26 mouse cellular contexts compared by ENCODE assay signal in genomic region chr2:69188732-69189131, GRCm38 (mm10). TPM values are rescaled to one million over a fixed set of nuclear protein-coding genes. Genes with fewer than 3 reads are reported as not detected.
DNase-seq lines count a peak whose midpoint lies in the region; ATAC-seq and TF ChIP-seq lines count a peak whose summit lies in the region.
"Had no signal": no experiment of that assay in that cellular context is flagged by ENCODE, and none has a peak within 500 bp of the region (broad histone marks: within the 10 kb centered on the region; RNA-seq: fewer than 3 reads in every experiment).

No protein-coding gene starts in this region.

- no peaks in the 10 kb centered on the region for H3K36me3 ChIP-seq in hindbrain, postnatal 0 days (ENCODE audit: insufficient read depth, low read length)
- H3K36me3 ChIP-seq in hindbrain, embryonic 14.5 days (replicated peaks; ENCODE audit: control insufficient read depth, insufficient read depth), result no peaks in the 10 kb centered on the region
- H3K36me3 ChIP-seq: midbrain, embryonic 15.5 days had no signal

- H3K4me1 ChIP-seq in hindbrain, postnatal 0 days (ENCODE audit: insufficient read depth, low read length), result no peaks in the 10 kb centered on the region
- no peaks in the 10 kb centered on the region for H3K4me1 ChIP-seq in hindbrain, embryonic 14.5 days (replicated peaks; ENCODE audit: control insufficient read depth, insufficient read depth, low read length)
- H3K4me1 ChIP-seq: forebrain, embryonic 15.5 days; midbrain, embryonic 15.5 days had no signal

- no peak overlapping the region for H3K9ac ChIP-seq in hindbrain, postnatal 0 days (replicated peaks; ENCODE audit: low read length)
- H3K9ac ChIP-seq in hindbrain, embryonic 14.5 days, result no peak overlapping the region
- H3K9ac ChIP-seq: forebrain, embryonic 15.5 days; midbrain, embryonic 15.5 days had no signal

- H3K27me3 ChIP-seq in hindbrain, postnatal 0 days (ENCODE audit: insufficient read depth, low read length), result no peaks in the 10 kb centered on the region
- H3K27me3 ChIP-seq in hindbrain, embryonic 14.5 days (ENCODE audit: control insufficient read depth, insufficient read depth, low read length), result no peaks in the 10 kb centered on the region
- H3K27me3 ChIP-seq: forebrain, embryonic 15.5 days; megakaryocyte, embryonic 14.5 days; midbrain, embryonic 15.5 days had no signal

- WGBS in hindbrain, postnatal 0 days, result 72% methylated on average over 6 of the region's 6 CpGs
- WGBS in hindbrain, embryonic 14.5 days, result 85% methylated on average over 6 of the region's 6 CpGs

- ATAC-seq in hindbrain, postnatal 0 days, result no peak
- ATAC-seq in hindbrain, embryonic 14.5 days (ENCODE audit: low FRiP score), result no peak
- ATAC-seq: forebrain, embryonic 15.5 days; midbrain, embryonic 15.5 days had no signal

- intact Hi-C loops in left cerebral cortex, postnatal 25 days (cut with DNase I), result no loop called here

- no peak overlapping the region for H3K27ac ChIP-seq in hindbrain, postnatal 0 days
- no peak overlapping the region for H3K27ac ChIP-seq in hindbrain, embryonic 14.5 days
- H3K27ac ChIP-seq: forebrain, embryonic 15.5 days; hindbrain, embryonic 10.5 days; midbrain, embryonic 15.5 days had no signal

- DNase-seq in hindbrain, postnatal 0 days (ENCODE audit: low spot score), result peak; percentile 10
- DNase-seq in hindbrain, embryonic 14.5 days (ENCODE audit: low spot score), result no peak
- DNase-seq in right cerebral cortex, adult 18-20 months, result peak; percentile 62
- no peak for DNase-seq in right cerebral cortex, postnatal 14 days
- DNase-seq in left cerebral cortex, postnatal 25 days (ENCODE audit: low spot score in 2 of 2), result peak; percentile 42 to 81
- peak; percentile 63 for DNase-seq in telencephalon, adult 2 months (ENCODE audit: low read depth, low spot score)
- no peak for DNase-seq in urinary bladder, adult 2 months (ENCODE audit: low spot score)
- DNase-seq: cerebellum, adult 9-11 months; gastrocnemius, postnatal 14 days; kidney, adult 18-20 months; kidney, postnatal 14 days; liver; lung, adult 18-20 months; lung, postnatal 14 days; thymus, postnatal 25 days had no signal

- no peaks in the 10 kb centered on the region for H3K9me3 ChIP-seq in hindbrain, postnatal 0 days (ENCODE audit: low read length)
- H3K9me3 ChIP-seq in hindbrain, embryonic 14.5 days (ENCODE audit: control insufficient read depth, low read length), result no peaks in the 10 kb centered on the region
- H3K9me3 ChIP-seq: forebrain, embryonic 15.5 days; hindbrain, embryonic 10.5 days; megakaryocyte, embryonic 14.5 days; midbrain, embryonic 15.5 days had no signal

- no peak overlapping the region for H3K4me2 ChIP-seq in hindbrain, postnatal 0 days (ENCODE audit: low read depth, low read length)
- no peak overlapping the region for H3K4me2 ChIP-seq in hindbrain, embryonic 14.5 days (replicated peaks)
- H3K4me2 ChIP-seq: forebrain, embryonic 15.5 days; midbrain, embryonic 15.5 days had no signal

- no peak for TF ChIP-seq CTCF in hindbrain, postnatal 0 days (IDR thresholded peaks at IDR 0.05; ENCODE audit: low read depth)

- no peak overlapping the region for H3K4me3 ChIP-seq in hindbrain, postnatal 0 days (ENCODE audit: low read length)
- H3K4me3 ChIP-seq in hindbrain, embryonic 14.5 days (replicated peaks; ENCODE audit: low read length), result no peak overlapping the region
- H3K4me3 ChIP-seq: forebrain, embryonic 15.5 days; hindbrain, embryonic 10.5 days; megakaryocyte, embryonic 14.5 days; midbrain, embryonic 15.5 days; myocyte had no signal

RNA-seq across cellular contexts. Expression of gene Spc25, which starts 17.3 kb away (rescaled TPM):
- total RNA-seq in hindbrain, postnatal 0 days (2014; rRNA removed), result 15.1 and 17.7 TPM in 2 replicates
- polyA plus RNA-seq in hindbrain, postnatal 0 days (2015; fragmentation: Nextera tagmentation; extraction: Ambion mirVana), result 36.9 and 42.1 TPM in 2 replicates
- polyA plus RNA-seq in hindbrain, embryonic 14.5 days (2014; fragmentation: Nextera tagmentation; extraction: Ambion mirVana), result 27.1 and 35.9 TPM in 2 replicates
- 1 to 10 TPM in 1 of 2 experiments, under 1 TPM in 1; 0.89 to 1.0 TPM for total RNA-seq in left cerebral cortex, postnatal 25 days (2021)
- 2.6 and 2.9 TPM in 2 replicates for polyA plus RNA-seq in urinary bladder, adult 2 months (2012; rRNA removed)

RNA-seq across cellular contexts. Expression of gene G6pc2, which starts 22.1 kb away (rescaled TPM):
- 0.37 TPM in 1 of 2 replicates, not detected in the other for total RNA-seq in hindbrain, postnatal 0 days (2014; rRNA removed)
- polyA plus RNA-seq in hindbrain, postnatal 0 days (2015; fragmentation: Nextera tagmentation; extraction: Ambion mirVana), result 0.42 and 0.65 TPM in 2 replicates
- polyA plus RNA-seq in hindbrain, embryonic 14.5 days (2014; fragmentation: Nextera tagmentation; extraction: Ambion mirVana), result 0.21 and 0.42 TPM in 2 replicates
- total RNA-seq in left cerebral cortex, postnatal 25 days (2021), result not detected
- polyA plus RNA-seq in urinary bladder, adult 2 months (2012; rRNA removed), result not detected in 2 replicates
- total RNA-seq: adrenal gland, adult 18-20 months; gastrocnemius, postnatal 14 days; heart, adult 8-10 months; left cerebral cortex, adult 8-10 months had no signal
- polyA plus RNA-seq: embryonic facial prominence, embryonic 14.5 days; forebrain, embryonic 15.5 days; heart, embryonic 16.5 days; hindbrain, embryonic 10.5 days; midbrain, embryonic 15.5 days; myocyte; small intestine, adult 2 months had no signal

RNA-seq across cellular contexts. Expression of gene Nostrin, which starts 53.1 kb away (rescaled TPM):
- total RNA-seq in hindbrain, postnatal 0 days (2014; rRNA removed), result 1.9 and 4.5 TPM in 2 replicates
- 2.3 and 2.5 TPM in 2 replicates for polyA plus RNA-seq in hindbrain, postnatal 0 days (2015; fragmentation: Nextera tagmentation; extraction: Ambion mirVana)
- polyA plus RNA-seq in hindbrain, embryonic 14.5 days (2014; fragmentation: Nextera tagmentation; extraction: Ambion mirVana), result 1.5 and 1.7 TPM in 2 replicates
- 1 to 10 TPM; 4.7 to 4.8 TPM for total RNA-seq in left cerebral cortex, postnatal 25 days (2021)
- 6.1 and 7.8 TPM in 2 replicates for polyA plus RNA-seq in urinary bladder, adult 2 months (2012; rRNA removed)

Comparison
In these comparisons a context has a peak if more than half of its experiments do, and no peak if none do; other contexts are left out.
1. DNase-seq: peak in hindbrain, postnatal 0 days (single experiment), right cerebral cortex, adult 18-20 months (single experiment), left cerebral cortex, postnatal 25 days (2 of 2) and telencephalon, adult 2 months (single experiment); none in hindbrain, embryonic 14.5 days (single experiment), right cerebral cortex, postnatal 14 days (single experiment) and urinary bladder, adult 2 months (single experiment).